Comparison of ENCODE assay signal across 16 mouse cellular contexts in genomic region chr19:53283742-53284141, GRCm38 (mm10). TPM values are rescaled to one million over a fixed set of nuclear protein-coding genes. Genes with fewer than 3 reads are reported as not detected.
A peak's percentile ranks its signal among the peaks of the same experiment; 100 is the strongest.
DNase-seq lines count a peak whose midpoint lies in the region; ATAC-seq lines count a peak whose summit lies in the region.
"Had no signal": no experiment of that assay in that cellular context is flagged by ENCODE, and none has a peak within 500 bp of the region (broad histone marks: within the 10 kb centered on the region; RNA-seq: fewer than 3 reads in every experiment).

No protein-coding gene starts in this region.

- H3K4me3 ChIP-seq in forebrain, embryonic 16.5 days (replicated peaks; ENCODE audit: low read length): no peak overlapping the region
- no peak overlapping the region for H3K4me3 ChIP-seq in forebrain, embryonic 11.5 days (ENCODE audit: low read depth, low read length)
- no peak overlapping the region for H3K4me3 ChIP-seq in neural tube, embryonic 13.5 days
- no peak overlapping the region for H3K4me3 ChIP-seq in neural tube, embryonic 15.5 days (replicated peaks)
- no peak overlapping the region for H3K4me3 ChIP-seq in limb, embryonic 10.5 days
- H3K4me3 ChIP-seq: embryonic facial prominence, embryonic 12.5 days; hindbrain, embryonic 15.5 days; stomach, embryonic 15.5 days had no signal

- WGBS in forebrain, embryonic 16.5 days: 84% methylated on average over 7 of the region's 7 CpGs
- WGBS in forebrain, embryonic 11.5 days: 79% methylated on average over 7 of the region's 7 CpGs
- WGBS in neural tube, embryonic 13.5 days: 91% methylated on average over 7 of the region's 7 CpGs
- 87% methylated on average over 7 of the region's 7 CpGs for WGBS in neural tube, embryonic 15.5 days
- 91% methylated on average over 7 of the region's 7 CpGs for WGBS in limb, embryonic 10.5 days

- no peak overlapping the region for H3K9ac ChIP-seq in forebrain, embryonic 16.5 days (replicated peaks; ENCODE audit: low read depth, low read length)
- no peak overlapping the region for H3K9ac ChIP-seq in forebrain, embryonic 11.5 days (ENCODE audit: low read length)
- H3K9ac ChIP-seq in neural tube, embryonic 13.5 days: no peak overlapping the region
- no peak overlapping the region for H3K9ac ChIP-seq in neural tube, embryonic 15.5 days (replicated peaks)
- H3K9ac ChIP-seq: embryonic facial prominence, embryonic 12.5 days; hindbrain, embryonic 15.5 days; stomach, embryonic 15.5 days had no signal

- H3K9me3 ChIP-seq in forebrain, embryonic 16.5 days (ENCODE audit: control insufficient read depth, low read length): no peaks in the 10 kb centered on the region
- no peaks in the 10 kb centered on the region for H3K9me3 ChIP-seq in forebrain, embryonic 11.5 days (ENCODE audit: control insufficient read depth, low read length)
- no peaks in the 10 kb centered on the region for H3K9me3 ChIP-seq in neural tube, embryonic 13.5 days
- no peaks in the 10 kb centered on the region for H3K9me3 ChIP-seq in neural tube, embryonic 15.5 days (replicated peaks)
- H3K9me3 ChIP-seq in limb, embryonic 10.5 days (replicated peaks): no peaks in the 10 kb centered on the region
- H3K9me3 ChIP-seq: embryonic facial prominence, embryonic 12.5 days; hindbrain, embryonic 15.5 days; stomach, embryonic 15.5 days had no signal

- ATAC-seq in forebrain, embryonic 16.5 days: no peak
- ATAC-seq in forebrain, embryonic 11.5 days (replicated peaks; ENCODE audit: low FRiP score): no peak
- no peak for ATAC-seq in neural tube, embryonic 13.5 days (ENCODE audit: low read depth)
- no peak for ATAC-seq in neural tube, embryonic 15.5 days (ENCODE audit: low FRiP score)

- no peaks in the 10 kb centered on the region for H3K27me3 ChIP-seq in forebrain, embryonic 16.5 days (replicated peaks; ENCODE audit: control insufficient read depth, insufficient read depth, low read length)
- H3K27me3 ChIP-seq in forebrain, embryonic 11.5 days (ENCODE audit: control insufficient read depth, insufficient read depth, low read length): no peaks in the 10 kb centered on the region
- H3K27me3 ChIP-seq in neural tube, embryonic 13.5 days: no peaks in the 10 kb centered on the region
- H3K27me3 ChIP-seq in neural tube, embryonic 15.5 days (replicated peaks): no peaks in the 10 kb centered on the region
- H3K27me3 ChIP-seq in limb, embryonic 10.5 days (ENCODE audit: low read depth, poor library complexity, severe bottlenecking): no peaks in the 10 kb centered on the region
- H3K27me3 ChIP-seq: embryonic facial prominence, embryonic 12.5 days; hindbrain, embryonic 15.5 days; stomach, embryonic 15.5 days had no signal

- H3K36me3 ChIP-seq in forebrain, embryonic 16.5 days (ENCODE audit: control insufficient read depth, insufficient read depth): no peaks in the 10 kb centered on the region
- H3K36me3 ChIP-seq in forebrain, embryonic 11.5 days (ENCODE audit: control insufficient read depth, insufficient read depth, low read length): no peaks in the 10 kb centered on the region
- no peaks in the 10 kb centered on the region for H3K36me3 ChIP-seq in neural tube, embryonic 13.5 days
- H3K36me3 ChIP-seq in neural tube, embryonic 15.5 days: no peaks in the 10 kb centered on the region
- no peaks in the 10 kb centered on the region for H3K36me3 ChIP-seq in limb, embryonic 10.5 days
- H3K36me3 ChIP-seq: embryonic facial prominence, embryonic 12.5 days; hindbrain, embryonic 15.5 days; stomach, embryonic 15.5 days had no signal

- no peak for DNase-seq in forebrain, embryonic 11.5 days (ENCODE audit: low spot score)
- DNase-seq in R1 (ENCODE audit: low read depth, low spot score): peak; percentile 63
- no peak for DNase-seq in limb, embryonic 10.5 days (ENCODE audit: low spot score)
- DNase-seq in embryo, embryonic 10 days (ENCODE audit: low spot score): no peak
- DNase-seq: cerebellum, adult 11 months; gastrocnemius, postnatal 25 days; left cerebral cortex, postnatal 4 days; lung, adult 2 months; thymus, adult 2 months had no signal

- H3K27ac ChIP-seq in forebrain, embryonic 16.5 days (ENCODE audit: low read length): peak overlapping the region; percentile 67; the same call in 1 of the 2 replicates
- H3K27ac ChIP-seq in forebrain, embryonic 11.5 days (ENCODE audit: low read depth, low read length): no peak overlapping the region
- 0 out of 2 replicates have a peak overlapping the region, but pooled peaks have one; percentile 67 for H3K27ac ChIP-seq in neural tube, embryonic 13.5 days (replicated peaks)
- H3K27ac ChIP-seq in neural tube, embryonic 15.5 days (replicated peaks): no peak overlapping the region
- no peak overlapping the region for H3K27ac ChIP-seq in limb, embryonic 10.5 days
- H3K27ac ChIP-seq: embryonic facial prominence, embryonic 12.5 days; stomach, embryonic 15.5 days had no signal

- H3K4me2 ChIP-seq in forebrain, embryonic 16.5 days (ENCODE audit: low read length): no peak overlapping the region
- no peak overlapping the region for H3K4me2 ChIP-seq in forebrain, embryonic 11.5 days (ENCODE audit: low read depth, low read length, severe bottlenecking)
- no peak overlapping the region for H3K4me2 ChIP-seq in neural tube, embryonic 13.5 days
- no peak overlapping the region for H3K4me2 ChIP-seq in neural tube, embryonic 15.5 days
- H3K4me2 ChIP-seq: embryonic facial prominence, embryonic 12.5 days; midbrain, embryonic 11.5 days; stomach, embryonic 15.5 days had no signal

- H3K4me1 ChIP-seq in forebrain, embryonic 16.5 days (replicated peaks; ENCODE audit: control insufficient read depth, insufficient read depth, low read length): peaks cover 9% of the 10 kb centered on the region
- peaks cover 7% of the 10 kb centered on the region for H3K4me1 ChIP-seq in forebrain, embryonic 11.5 days (replicated peaks; ENCODE audit: control insufficient read depth, insufficient read depth, low read length)
- H3K4me1 ChIP-seq in neural tube, embryonic 13.5 days (replicated peaks): peaks cover 24% of the 10 kb centered on the region
- peaks cover 22% of the 10 kb centered on the region for H3K4me1 ChIP-seq in neural tube, embryonic 15.5 days
- 0 out of 2 replicates have a peak, but pooled peaks cover 4% of the 10 kb centered on the region for H3K4me1 ChIP-seq in limb, embryonic 10.5 days

RNA-seq across cellular contexts. Expression of gene Mxi1, which starts 26.6 kb away (rescaled TPM):
- polyA plus RNA-seq in forebrain, embryonic 16.5 days (2015; fragmentation: Nextera tagmentation; extraction: Ambion mirVana): 46.7 and 61.4 TPM in 2 replicates
- polyA plus RNA-seq in forebrain, embryonic 11.5 days (2014; fragmentation: Nextera tagmentation; extraction: Ambion mirVana): 49.8 TPM in 2 replicates
- polyA plus RNA-seq in neural tube, embryonic 13.5 days (2015; fragmentation: Nextera tagmentation; extraction: Ambion mirVana): 59.8 and 66.5 TPM in 2 replicates
- polyA plus RNA-seq in neural tube, embryonic 15.5 days (2015; fragmentation: Nextera tagmentation; extraction: Ambion mirVana): 40.0 and 40.8 TPM in 2 replicates
- polyA plus RNA-seq in limb, embryonic 10.5 days (2016; fragmentation: Nextera tagmentation; extraction: Ambion mirVana): 28.6 and 32.4 TPM in 2 replicates

Comparison
In these comparisons a context has a peak if more than half of its experiments do, and no peak if none do; other contexts are left out.
1. H3K27ac ChIP-seq: peak in forebrain, embryonic 16.5 days (single experiment) and neural tube, embryonic 13.5 days (single experiment); none in forebrain, embryonic 11.5 days (single experiment), neural tube, embryonic 15.5 days (single experiment) and limb, embryonic 10.5 days (single experiment).